Mouse (Mus musculus) forebrain, postnatal 0 days (tissue): ENCODE measurements around the gene Gm21936. TPM values are rescaled to one million over a fixed set of nuclear protein-coding genes. Genes with fewer than 3 reads are reported as not detected.
"Not testable (repeated sequence)": the region's sequence is repeated elsewhere in the genome, so short reads cannot be mapped to it uniquely, and the experiment has no call there.

Experiments
- ATAC-seq: fragments of 200-750 bp; cut with Nextera tagmentation; 2 replicates; pipeline ENCODE4 v1.8.0; 2017; ENCODE audit warnings: mild to moderate bottlenecking, moderate library complexity
- DNase-seq: peaks from one replicate; pipeline ENCODE4 v3.0.0-alpha.2; 2015
- H3K27ac ChIP-seq: fragments of 300-500 bp; sonication (generic); 2 replicates; pipeline ENCODE4 v1.5.1; 2014; ENCODE audit warnings: low read depth, mild to moderate bottlenecking, antibody characterized with exemption, low read length, moderate library complexity, mixed read lengths
- H3K27me3 ChIP-seq: fragments of 300-500 bp; sonication (generic); 2 replicates; pipeline ENCODE4 v1.6.1; 2014; ENCODE audit warnings: mild to moderate bottlenecking, low read length, mixed read lengths; ENCODE audit not compliant: insufficient read depth
- H3K36me3 ChIP-seq: fragments of 300-500 bp; sonication (generic); 2 replicates; pipeline ENCODE4 v1.6.1; 2014; ENCODE audit warnings: mild to moderate bottlenecking, moderate library complexity; ENCODE audit not compliant: insufficient read depth
- H3K4me1 ChIP-seq: fragments of 300-500 bp; sonication (generic); 2 replicates; pipeline ENCODE4 v1.6.1; 2014; ENCODE audit warnings: antibody characterized with exemption; ENCODE audit not compliant: insufficient read depth
- H3K4me2 ChIP-seq: fragments of 300-500 bp; sonication (generic); 2 replicates; pipeline ENCODE4 v1.6.1; 2014; ENCODE audit warnings: low read depth, mild to moderate bottlenecking, moderate library complexity
- H3K4me3 ChIP-seq: fragments of 300-500 bp; sonication (generic); 2 replicates; pipeline ENCODE4 v1.5.1; 2014; ENCODE audit warnings: low read depth, low read length, mixed read lengths
- H3K9ac ChIP-seq: fragments of 300-500 bp; sonication (generic); 2 replicates; pipeline ENCODE4 v1.6.1; 2014; ENCODE audit warnings: mild to moderate bottlenecking
- H3K9me3 ChIP-seq: fragments of 300-500 bp; sonication (generic); 2 replicates; pipeline ENCODE4 v1.6.1; 2016; ENCODE audit warnings: low read length
- whole genome bisulfite sequencing: fragments of 180-500 bp; shearing (Covaris S2); extraction: QIAGEN DNeasy Blood & Tissue Kit; methylation state at CpG from one replicate; pipeline ENCODE4 v1.1.7; 2014; 5-methylcytosine and 5-hydroxymethylcytosine counted together
- polyA plus RNA-seq: library from polyadenylated mRNA; unstranded; fragments of >200 nt; fragmentation: Nextera tagmentation; extraction: Ambion mirVana; gene quantifications from 2 replicates; pipeline ENCODE4 v1.2.1, GENCODE M21; 2015
- total RNA-seq: library from RNA; depleted of rRNA; stranded (reverse); fragments of >200 nt; gene quantifications from 2 replicates; pipeline ENCODE4 v1.2.3, GENCODE M21; 2014; rRNA removed

Gm21936 gene
- total RNA-seq (not detected in 2 replicates), polyA plus RNA-seq (not detected in 2 replicates)

- WGBS, result 80% methylated on average over 1 of the region's 1 CpGs
- not testable (repeated sequence) for H3K9me3 ChIP-seq, H3K4me1 ChIP-seq, H3K36me3 ChIP-seq, H3K9ac ChIP-seq, ATAC-seq, H3K27me3 ChIP-seq, DNase-seq, H3K27ac ChIP-seq, H3K4me2 ChIP-seq, H3K4me3 ChIP-seq
Measured at GRCm38 (mm10) chr12:87795212-87795611, at the start of gene Gm21936. Gm21936 (plus strand) TSS chr12:87795512.

GRCm38 (mm10) chr12:87775655-87776054 is 19.7 kb upstream of the Gm21936 start, which contains the start of gene Gm21319:
Gm21319 (minus strand) TSS chr12:87775755.
- not testable (repeated sequence) for H3K36me3 ChIP-seq, H3K4me2 ChIP-seq, ATAC-seq, H3K27ac ChIP-seq, H3K4me3 ChIP-seq, DNase-seq, H3K27me3 ChIP-seq, H3K9me3 ChIP-seq, H3K4me1 ChIP-seq, H3K9ac ChIP-seq
- WGBS, result 94% methylated on average over 4 of the region's 4 CpGs

- not testable (repeated sequence) for H3K27ac ChIP-seq, H3K4me3 ChIP-seq, H3K4me1 ChIP-seq, H3K36me3 ChIP-seq, H3K9me3 ChIP-seq, DNase-seq, ATAC-seq, H3K27me3 ChIP-seq, H3K4me2 ChIP-seq, H3K9ac ChIP-seq
- WGBS, result 98% methylated on average over 5 of the region's 5 CpGs
Measured at GRCm38 (mm10) chr12:87797971-87798370, 2.7 kb downstream of the Gm21936 start.

- H3K4me2 ChIP-seq, H3K36me3 ChIP-seq, ATAC-seq, H3K4me1 ChIP-seq, H3K9ac ChIP-seq, DNase-seq, H3K9me3 ChIP-seq, H3K27me3 ChIP-seq, H3K4me3 ChIP-seq, H3K27ac ChIP-seq: not testable (repeated sequence)
- 95% methylated on average over 5 of the region's 6 CpGs for WGBS
Measured at GRCm38 (mm10) chr12:87816277-87816676, 21.0 kb downstream of the Gm21936 start, which contains the start of gene BB287469. BB287469 (plus strand) TSS chr12:87816577.

- H3K4me1 ChIP-seq, H3K4me2 ChIP-seq, H3K36me3 ChIP-seq, H3K9ac ChIP-seq, H3K4me3 ChIP-seq, ATAC-seq, H3K27ac ChIP-seq, H3K9me3 ChIP-seq, DNase-seq, H3K27me3 ChIP-seq: not testable (repeated sequence)
- 74% methylated on average over 1 of the region's 2 CpGs for WGBS
Measured at GRCm38 (mm10) chr12:87842239-87842638, 46.9 kb downstream of the Gm21936 start, which contains the start of gene Gm2001. Gm2001 (minus strand) TSS chr12:87842339.

Other genes starting within 250 kb of the Gm21936 start
- gene Oog1, start 192.8 kb upstream of the Gm21936 start, total RNA-seq, result not detected in 2 replicates
- not detected in 2 replicates for gene Oog1, start 192.8 kb upstream of the Gm21936 start, polyA plus RNA-seq
- gene Gm4027, start 176.6 kb upstream of the Gm21936 start, total RNA-seq, result not detected in 2 replicates
- not detected in 2 replicates for gene Gm4027, start 176.6 kb upstream of the Gm21936 start, polyA plus RNA-seq
- gene Gm16381, start 150.9 kb upstream of the Gm21936 start, total RNA-seq, result not detected in 2 replicates
- gene Gm16381, start 150.9 kb upstream of the Gm21936 start, polyA plus RNA-seq, result not detected in 2 replicates
- gene Gm21319, start 19.8 kb upstream of the Gm21936 start, total RNA-seq, result not detected in 2 replicates
- gene Gm21319, start 19.8 kb upstream of the Gm21936 start, polyA plus RNA-seq, result not detected in 2 replicates
- gene BB287469, start 21.1 kb downstream of the Gm21936 start, total RNA-seq, result not detected in 2 replicates
- gene BB287469, start 21.1 kb downstream of the Gm21936 start, polyA plus RNA-seq, result not detected in 2 replicates
- gene Gm2001, start 46.8 kb downstream of the Gm21936 start, total RNA-seq, result not detected in 2 replicates
- not detected in 2 replicates for gene Gm2001, start 46.8 kb downstream of the Gm21936 start, polyA plus RNA-seq
- not detected in 2 replicates for gene Gm2016, start 78.6 kb downstream of the Gm21936 start, total RNA-seq
- not detected in 2 replicates for gene Gm2016, start 78.6 kb downstream of the Gm21936 start, polyA plus RNA-seq
- not detected in 2 replicates for gene Gm2022, start 99.9 kb downstream of the Gm21936 start, total RNA-seq
- not detected in 2 replicates for gene Gm2022, start 99.9 kb downstream of the Gm21936 start, polyA plus RNA-seq
- not detected in 2 replicates for gene Gm2035, start 124.3 kb downstream of the Gm21936 start, total RNA-seq
- gene Gm2035, start 124.3 kb downstream of the Gm21936 start, polyA plus RNA-seq, result not detected in 2 replicates
- gene Gm2042, start 158.6 kb downstream of the Gm21936 start, total RNA-seq, result not detected in 2 replicates
- gene Gm2042, start 158.6 kb downstream of the Gm21936 start, polyA plus RNA-seq, result not detected in 2 replicates
- not detected in 2 replicates for gene Gm2075, start 216.3 kb downstream of the Gm21936 start, total RNA-seq
- gene Gm2075, start 216.3 kb downstream of the Gm21936 start, polyA plus RNA-seq, result not detected in 2 replicates
- not detected in 2 replicates for gene Gm6803, start 223.3 kb downstream of the Gm21936 start, total RNA-seq
- gene Gm6803, start 223.3 kb downstream of the Gm21936 start, polyA plus RNA-seq, result not detected in 2 replicates
- gene Gm2056, start 231.5 kb downstream of the Gm21936 start, total RNA-seq, result not detected in 2 replicates
- gene Gm2056, start 231.5 kb downstream of the Gm21936 start, polyA plus RNA-seq, result not detected in 2 replicates